Mouse (Mus musculus) large intestine, adult 2 months (tissue): ENCODE data around the gene Rtbdn. TPM values are rescaled to one million over a fixed set of nuclear protein-coding genes. Genes with fewer than 3 reads are reported as not detected.

Experiments used
- DNase-seq: peaks from one replicate; pipeline ENCODE4 v3.0.0-alpha.2; 2012; ENCODE audit warnings: low read depth, low spot score
- WGBS: fragments of 180-500 bp; shearing (Covaris S2); methylation state at CpG from one replicate; pipeline ENCODE4 v1.1.7; 2018; 5-methylcytosine and 5-hydroxymethylcytosine counted together
- polyA plus RNA-seq: library from polyadenylated mRNA; depleted of rRNA; stranded (reverse); fragments of >200 nt; gene quantifications from 2 replicates; pipeline ENCODE4 v1.2.3, GENCODE M21; 2012; rRNA removed

Gene Rtbdn
- polyA plus RNA-seq, 1 experiment, result not detected

DNA sequence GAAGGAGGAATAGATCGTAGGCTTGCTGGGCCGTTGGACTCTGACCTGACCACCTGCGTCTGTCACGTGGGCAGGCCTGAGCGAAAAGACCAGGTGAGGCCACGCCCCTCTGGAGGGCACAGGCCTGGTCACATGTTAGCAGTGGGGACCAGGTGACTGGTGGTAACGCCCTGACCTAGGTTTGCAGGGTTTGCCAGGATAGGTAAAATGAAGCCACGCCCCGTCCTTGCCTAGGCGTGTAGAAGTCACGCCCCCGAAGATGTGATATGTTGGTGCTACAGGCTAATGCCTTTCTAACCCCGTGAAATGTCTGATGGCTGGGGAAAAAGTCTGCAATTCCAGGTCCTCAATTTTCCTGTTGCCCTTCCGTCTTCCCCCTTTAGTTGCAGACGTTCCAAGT lies 44.0 kb downstream of the Rtbdn start:
- DNase-seq, result no peak

DNA sequence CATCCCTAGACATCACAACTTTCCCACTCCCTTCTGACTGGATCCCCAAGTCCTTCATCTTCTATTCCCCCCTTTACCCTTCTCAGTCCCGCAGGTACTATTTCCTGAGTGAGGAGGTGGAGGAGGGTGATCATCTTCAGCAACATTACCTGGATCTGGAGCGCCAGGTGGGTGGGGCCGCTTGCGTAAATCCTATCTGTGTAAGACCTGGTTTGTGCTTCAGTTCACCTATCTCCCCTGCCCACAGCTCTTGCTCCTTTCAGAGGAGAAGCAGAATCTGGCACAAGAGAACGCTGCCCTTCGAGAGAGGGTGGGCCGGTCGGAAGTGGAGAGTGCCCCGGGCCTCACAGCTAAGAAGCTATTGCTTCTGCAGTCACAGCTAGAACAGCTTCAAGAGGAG lies 47.6 kb downstream of the Rtbdn start:
- 91% methylated on average over 9 of the region's 9 CpGs for WGBS
- no peak for DNase-seq

More for the DNA sequence above, 44.0 kb downstream of the Rtbdn start:
- WGBS, result 2% methylated on average over 15 of the region's 15 CpGs

DNA sequence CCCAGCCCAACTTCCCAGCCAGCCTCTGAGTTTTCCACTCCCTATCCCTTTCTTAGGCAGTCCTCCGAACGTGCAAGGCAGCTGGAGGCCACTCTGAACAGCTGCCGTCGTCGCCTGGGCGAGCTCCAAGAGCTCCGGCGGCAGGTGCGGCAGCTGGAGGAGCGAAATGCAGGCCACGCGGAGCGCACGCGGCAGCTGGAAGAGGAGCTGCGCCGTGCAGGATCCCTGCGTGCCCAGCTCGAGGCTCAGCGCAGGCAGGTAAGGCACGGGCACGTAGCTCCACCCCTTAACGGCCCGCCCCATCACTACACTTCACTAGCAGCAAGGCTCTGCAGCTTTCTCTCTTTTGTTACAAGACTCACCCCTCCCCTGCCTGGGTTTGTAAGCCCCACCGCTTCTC lies 48.9 kb downstream of the Rtbdn start:
- 70% methylated on average over 25 of the region's 25 CpGs for WGBS

DNA sequence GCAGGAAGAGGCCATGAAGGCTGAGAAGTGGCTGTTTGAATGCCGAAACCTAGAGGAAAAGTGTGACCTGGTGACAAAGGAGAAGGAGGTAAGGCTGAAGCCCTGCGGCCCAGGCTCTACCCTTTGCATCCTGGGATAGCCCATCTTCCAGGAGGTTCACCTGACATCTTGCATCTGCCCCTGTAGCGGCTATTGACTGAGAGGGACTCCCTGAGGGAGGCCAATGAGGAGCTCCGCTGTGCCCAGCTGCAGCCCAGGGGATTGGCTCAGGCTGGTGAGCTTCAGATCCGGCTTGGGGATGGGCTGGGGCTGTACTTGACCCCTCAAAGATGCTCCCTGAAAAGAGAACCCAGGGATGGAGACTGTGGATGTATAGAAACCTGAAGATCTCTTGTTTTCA lies 50.2 kb downstream of the Rtbdn start:
- no peak for DNase-seq
- 94% methylated on average over 5 of the region's 5 CpGs for WGBS

More for the DNA sequence above, 48.9 kb downstream of the Rtbdn start:
- DNase-seq, result no peak

DNA sequence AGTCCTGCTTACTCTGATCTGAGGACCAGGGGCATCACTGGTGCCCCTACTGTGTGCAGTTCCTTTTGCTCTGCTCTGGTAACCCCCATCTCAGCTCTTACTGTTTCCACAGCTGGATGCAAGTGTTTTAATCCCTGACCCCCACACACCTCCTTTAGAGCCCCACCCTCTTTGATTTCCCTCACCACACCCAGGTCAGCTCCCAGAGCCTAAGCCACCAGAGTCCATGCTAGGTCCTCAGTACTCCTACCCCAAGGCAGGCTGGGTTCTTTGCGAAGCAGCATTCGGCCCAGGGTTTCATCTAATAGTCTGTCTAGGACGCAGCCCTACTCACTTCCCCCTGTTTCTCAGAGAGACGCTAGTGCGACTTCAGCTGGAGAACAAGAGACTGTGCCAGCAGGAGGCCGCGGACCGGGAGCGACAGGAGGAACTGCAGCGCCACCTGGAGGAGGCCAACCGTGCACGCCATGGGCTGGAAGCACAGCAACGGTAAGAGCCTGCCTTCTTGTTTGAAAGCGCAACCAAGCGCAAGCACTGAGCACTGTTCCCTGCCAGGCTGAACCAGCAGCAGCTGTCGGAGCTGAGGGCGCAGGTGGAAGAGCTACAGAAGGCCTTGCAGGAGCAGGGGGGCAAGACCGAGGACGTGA lies 51.0 kb downstream of the Rtbdn start:
- WGBS, result 14% methylated on average over 19 of the region's 19 CpGs
- no peak for DNase-seq

Other genes with a start within 250 kb of the Rtbdn start
- gene Lyl1, start 245.5 kb upstream of the Rtbdn start, polyA plus RNA-seq, result 6.6 and 7.1 TPM in 2 replicates
- 0.12 and 0.18 TPM in 2 replicates for gene G430095P16Rik, start 224.0 kb upstream of the Rtbdn start, polyA plus RNA-seq
- 14.5 and 15.4 TPM in 2 replicates for gene Nfix, start 146.6 kb upstream of the Rtbdn start, polyA plus RNA-seq
- gene Dand5, start 124.2 kb upstream of the Rtbdn start, polyA plus RNA-seq, result 1.9 and 3.0 TPM in 2 replicates
- gene Gadd45gip1, start 115.5 kb upstream of the Rtbdn start, polyA plus RNA-seq, result 13.4 and 22.8 TPM in 2 replicates
- 49.3 and 65.9 TPM in 2 replicates for gene Rad23a, start 106.3 kb upstream of the Rtbdn start, polyA plus RNA-seq
- gene Calr, start 100.1 kb upstream of the Rtbdn start, polyA plus RNA-seq, result 402 and 404 TPM in 2 replicates
- gene Farsa, start 90.0 kb upstream of the Rtbdn start, polyA plus RNA-seq, result 50.9 and 54.2 TPM in 2 replicates
- 3.5 and 5.5 TPM in 2 replicates for gene Syce2, start 74.9 kb upstream of the Rtbdn start, polyA plus RNA-seq
- gene Gcdh, start 53.1 kb upstream of the Rtbdn start, polyA plus RNA-seq, result 38.6 and 64.2 TPM in 2 replicates
- 0.38 and 0.43 TPM in 2 replicates for gene Klf1, start 45.1 kb upstream of the Rtbdn start, polyA plus RNA-seq
- gene Dnase2a, start 38.4 kb upstream of the Rtbdn start, polyA plus RNA-seq, result 8.4 and 8.7 TPM in 2 replicates
- gene Mast1, start 9.6 kb upstream of the Rtbdn start, polyA plus RNA-seq, result 0.36 and 0.49 TPM in 2 replicates
- 1.2 and 1.4 TPM in 2 replicates for gene Gm49661, start 22.4 kb downstream of the Rtbdn start, polyA plus RNA-seq
- 183 and 200 TPM in 2 replicates for gene Prdx2, start 22.6 kb downstream of the Rtbdn start, polyA plus RNA-seq
- 48.2 and 52.8 TPM in 2 replicates for gene Rnaseh2a, start 22.8 kb downstream of the Rtbdn start, polyA plus RNA-seq
- 80.2 and 118 TPM in 2 replicates for gene Junb, start 31.7 kb downstream of the Rtbdn start, polyA plus RNA-seq
- gene Hook2, start 43.6 kb downstream of the Rtbdn start, polyA plus RNA-seq, result 33.8 and 49.0 TPM in 2 replicates
- 0.33 TPM in 1 of 2 replicates, not detected in the other for gene Best2, start 67.5 kb downstream of the Rtbdn start, polyA plus RNA-seq
- gene Asna1, start 78.3 kb downstream of the Rtbdn start, polyA plus RNA-seq, result 142 and 146 TPM in 2 replicates
- 93.9 and 101 TPM in 2 replicates for gene Trir, start 79.8 kb downstream of the Rtbdn start, polyA plus RNA-seq
- gene Tnpo2, start 89.9 kb downstream of the Rtbdn start, polyA plus RNA-seq, result 34.5 and 50.7 TPM in 2 replicates
- gene Fbxw9, start 113.1 kb downstream of the Rtbdn start, polyA plus RNA-seq, result 33.9 and 40.8 TPM in 2 replicates
- 0.73 and 1.0 TPM in 2 replicates for gene Gm5741, start 121.0 kb downstream of the Rtbdn start, polyA plus RNA-seq
- gene Dhps, start 124.8 kb downstream of the Rtbdn start, polyA plus RNA-seq, result 33.3 and 41.4 TPM in 2 replicates
- 121 and 139 TPM in 2 replicates for gene Wdr83os, start 133.7 kb downstream of the Rtbdn start, polyA plus RNA-seq
- 29.4 and 33.9 TPM in 2 replicates for gene Wdr83, start 134.3 kb downstream of the Rtbdn start, polyA plus RNA-seq
- gene Man2b1, start 136.3 kb downstream of the Rtbdn start, polyA plus RNA-seq, result 37.4 and 64.2 TPM in 2 replicates
- 0.96 and 1.5 TPM in 2 replicates for gene Zfp791, start 176.1 kb downstream of the Rtbdn start, polyA plus RNA-seq
- gene Cks1brt, start 204.9 kb downstream of the Rtbdn start, polyA plus RNA-seq, result not detected in 2 replicates